Mouse (Mus musculus) liver, embryonic 14.5 days (tissue): ENCODE measurements at regions not wholly inside any gene's neighbourhood (a gene's known extent, or its start where the extent isn't known, plus 50 kb on each side); places are given as distances from the start of the nearest gene placed in this dataset.

Experiments
- ATAC-seq: fragments of 200-750 bp; cut with Nextera tagmentation; 2 replicates; pipeline ENCODE4 v1.8.0; 2017; ENCODE audit warnings: moderate number of reproducible peaks, mild to moderate bottlenecking, moderate library complexity; ENCODE audit not compliant: insufficient read depth
- DNase-seq, 3 experiments: peaks; one replicate each; pipeline ENCODE4 v3.0.0-alpha.2; 2012 to 2013; ENCODE audit warnings: low read depth in 3 of 3, low spot score in 3 of 3
- H3K27ac ChIP-seq: fragments of 300-500 bp; sonication (generic); 2 replicates; pipeline ENCODE4 v1.5.1; 2014; ENCODE audit warnings: moderate library complexity, mild to moderate bottlenecking, control low read depth, inconsistent platforms
- H3K27me3 ChIP-seq: fragments of 300-500 bp; sonication (generic); 2 replicates; pipeline ENCODE4 v1.6.1; 2014; ENCODE audit warnings: mild to moderate bottlenecking, low read length, moderate library complexity; ENCODE audit not compliant: control insufficient read depth, insufficient read depth
- H3K36me3 ChIP-seq: fragments of 300-500 bp; sonication (generic); replicated peaks from 2 replicates; pipeline ENCODE4 v1.6.1; 2014; ENCODE audit warnings: low read depth; ENCODE audit not compliant: control insufficient read depth, insufficient read depth
- H3K4me1 ChIP-seq, 2 experiments: fragments of 200-500 bp in 1 of 2; fragments of 300-500 bp in 1 of 2; sonication (generic) in 1 of 2; replicated peaks; 2 replicates each; pipeline ENCODE4 v1.6.1; 2012 to 2014; ENCODE audit warnings: antibody characterized with exemption in 1 of 2, inconsistent platforms in 1 of 2, low read length in 1 of 2; ENCODE audit not compliant: control insufficient read depth in 2 of 2, insufficient read depth in 2 of 2
- H3K4me2 ChIP-seq: fragments of 300-500 bp; sonication (generic); 2 replicates; pipeline ENCODE4 v1.6.1; 2014; ENCODE audit warnings: low read depth, mild to moderate bottlenecking, control low read depth, moderate library complexity
- H3K4me3 ChIP-seq, 2 experiments: fragments of 200-500 bp in 1 of 2; fragments of 300-500 bp in 1 of 2; sonication (generic) in 1 of 2; 2 replicates each; pipeline ENCODE4 v1.5.1; 2012 to 2014; ENCODE audit warnings: low read depth in 2 of 2, low read length in 2 of 2, mild to moderate bottlenecking in 2 of 2, control low read depth in 1 of 2, inconsistent platforms in 1 of 2, moderate library complexity in 1 of 2; ENCODE audit not compliant: insufficient read depth in 1 of 2
- H3K9ac ChIP-seq: fragments of 300-500 bp; sonication (generic); replicated peaks from 2 replicates; pipeline ENCODE4 v1.6.1; 2014; ENCODE audit warnings: mild to moderate bottlenecking, control low read depth, moderate library complexity
- H3K9me3 ChIP-seq: fragments of 300-500 bp; sonication (generic); 2 replicates; pipeline ENCODE4 v1.6.1; 2016; ENCODE audit warnings: low read length, mixed read lengths; ENCODE audit not compliant: control insufficient read depth
- CTCF ChIP-seq: IDR thresholded peaks from 2 replicates; pipeline ENCODE4 v1.5.1; 2016; ENCODE audit warnings: antibody characterized with exemption, low read depth, control low read depth
- EP300 ChIP-seq: IDR thresholded peaks from 2 replicates; pipeline ENCODE4 v1.6.1; 2016; ENCODE audit warnings: antibody characterized with exemption, low read depth
- WGBS: fragments of 180-500 bp; shearing (Covaris S2); extraction: QIAGEN DNeasy Blood & Tissue Kit; methylation state at CpG from one replicate; pipeline ENCODE4 v1.1.7; 2014; ENCODE audit not compliant: insufficient replicate concordance; 5-methylcytosine and 5-hydroxymethylcytosine counted together

GRCm38 (mm10) chr2:45836546-45837221, 719.5 kb upstream of the Zeb2 start:
- no peak for DNase-seq
- no peak overlapping the region for H3K27ac ChIP-seq
- H3K4me3 ChIP-seq = no peak overlapping the region

GRCm38 (mm10) chr2:45817945-45818719, 700.9 kb upstream of the Zeb2 start:
- Histone ChIP-seq H3K27ac (no peak overlapping the region), H3K9ac (no peak overlapping the region), H3K9me3 (no peaks in the 10 kb centered on the region), H3K36me3 (no peaks in the 10 kb centered on the region), H3K4me2 (no peak overlapping the region), H3K27me3 (no peaks in the 10 kb centered on the region), H3K4me3 (no peak overlapping the region), H3K4me1 (no peaks in the 10 kb centered on the region)
- no peak for ATAC-seq
- WGBS = 56% methylated on average over 8 of the region's 8 CpGs
- no peak for TF ChIP-seq CTCF
- TF ChIP-seq EP300 = no peak
- DNase-seq = no peak

More at GRCm38 (mm10) chr2:45836546-45837221, 719.5 kb upstream of the Zeb2 start:
- ATAC-seq = no peak
- Histone ChIP-seq H3K36me3 (no peaks in the 10 kb centered on the region), H3K4me1 (0 out of 4 replicates have a peak, but pooled peaks cover 0 to 2% of the 10 kb centered on the region in 2 experiments), H3K9me3 (no peaks in the 10 kb centered on the region), H3K4me2 (no peak overlapping the region), H3K9ac (no peak overlapping the region), H3K27me3 (no peaks in the 10 kb centered on the region)
- no peak for TF ChIP-seq EP300
- TF ChIP-seq CTCF = no peak
- WGBS = 62% methylated on average over 6 of the region's 6 CpGs

GRCm38 (mm10) chr2:45814741-45815140, 697.5 kb upstream of the Zeb2 start:
- DNase-seq = no peak
- H3K9ac ChIP-seq = no peak overlapping the region

GRCm38 (mm10) chr2:45805329-45805728, 688.1 kb upstream of the Zeb2 start:
- Histone ChIP-seq H3K27me3 (no peaks in the 10 kb centered on the region), H3K4me1 (no peaks in the 10 kb centered on the region), H3K9ac (no peak overlapping the region), H3K9me3 (no peaks in the 10 kb centered on the region), H3K27ac (no peak overlapping the region), H3K36me3 (no peaks in the 10 kb centered on the region), H3K4me3 (no peak overlapping the region), H3K4me2 (no peak overlapping the region)
- DNase-seq (no peak), ATAC-seq (no peak)
- 49% methylated on average over 2 of the region's 2 CpGs for WGBS
- TF ChIP-seq CTCF = no peak
- TF ChIP-seq EP300 = no peak

More at GRCm38 (mm10) chr2:45814741-45815140, 697.5 kb upstream of the Zeb2 start:
- WGBS = 55% methylated on average over 4 of the region's 4 CpGs
- no peak for ATAC-seq
- Histone ChIP-seq H3K4me1 (no peaks in the 10 kb centered on the region), H3K4me2 (no peak overlapping the region), H3K36me3 (no peaks in the 10 kb centered on the region), H3K27ac (no peak overlapping the region), H3K4me3 (no peak overlapping the region), H3K27me3 (no peaks in the 10 kb centered on the region), H3K9me3 (no peaks in the 10 kb centered on the region)
- TF ChIP-seq CTCF = no peak
- TF ChIP-seq EP300 = no peak

GRCm38 (mm10) chr2:45800131-45800530, 682.9 kb upstream of the Zeb2 start:
- Histone ChIP-seq H3K27ac (no peak overlapping the region), H3K4me2 (no peak overlapping the region), H3K4me3 (no peak overlapping the region), H3K27me3 (no peaks in the 10 kb centered on the region), H3K36me3 (no peaks in the 10 kb centered on the region), H3K9me3 (no peaks in the 10 kb centered on the region), H3K4me1 (no peaks in the 10 kb centered on the region), H3K9ac (no peak overlapping the region)
- DNase-seq (no peak), ATAC-seq (no peak)
- 53% methylated on average over 2 of the region's 2 CpGs for WGBS
- no peak for TF ChIP-seq CTCF
- TF ChIP-seq EP300 = no peak
